Mouse (Mus musculus) inflammation-experienced regulatory T-cells, adult 6 months (primary cell): ENCODE data around the gene Apon. TPM values are rescaled to one million over a fixed set of nuclear protein-coding genes. Genes with fewer than 3 reads are reported as not detected.
A peak's percentile ranks its signal among the peaks of the same experiment; 100 is the strongest.
"Not testable (repeated sequence)": the region's sequence is repeated elsewhere in the genome, so short reads cannot be mapped to it uniquely, and the experiment has no call there.

Source experiments
- ATAC-seq: one replicate; pipeline ENCODE4 v1.8.0; 2017
- polyA plus RNA-seq, 3 experiments: library from polyadenylated mRNA; unstranded; fragments of 100-300 nt; shearing (Covaris generic); gene quantifications; one replicate each; pipeline ENCODE4 v1.2.1; 2017

The Apon gene
- polyA plus RNA-seq, 3 experiments from 2014 or later, result 0.34 TPM; not detected in 2

GRCm38 (mm10) chr10:128236321-128236720 lies 17.6 kb upstream of the Apon start:
- no peak for ATAC-seq

GRCm38 (mm10) chr10:128237807-128238480 lies 16.0 kb upstream of the Apon start:
- no peak for ATAC-seq

DNA sequence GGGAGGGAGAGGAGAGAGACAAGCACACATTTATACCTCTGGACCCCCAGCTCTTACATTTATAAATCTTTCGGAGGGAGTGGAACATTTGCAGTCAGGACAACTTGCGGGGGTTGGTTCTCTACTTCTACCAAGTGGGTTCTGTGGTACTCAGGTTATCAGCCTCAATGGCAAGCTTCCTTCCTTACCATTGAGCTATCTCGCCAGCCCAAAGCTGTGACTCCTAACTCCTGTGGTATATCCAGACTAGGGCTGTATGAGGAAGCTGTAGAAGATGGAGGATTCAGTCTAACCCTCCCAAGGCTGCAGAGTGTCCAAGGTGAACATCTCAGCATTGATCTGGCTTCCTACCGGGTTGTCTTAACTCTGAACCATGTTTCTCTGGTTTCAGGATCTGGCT lies 14.8 kb upstream of the Apon start:
- ATAC-seq, result no peak

- ATAC-seq, result no peak
Measured at GRCm38 (mm10) chr10:128240131-128240530, 13.8 kb upstream of the Apon start.

- ATAC-seq, result no peak
Measured at GRCm38 (mm10) chr10:128243252-128243651, 10.6 kb upstream of the Apon start.

- ATAC-seq, result no peak
Measured at GRCm38 (mm10) chr10:128244121-128244520, 9.8 kb upstream of the Apon start.

GRCm38 (mm10) chr10:128247020-128247732 lies 6.7 kb upstream of the Apon start:
- ATAC-seq, result no peak

- no peak for ATAC-seq
Measured at GRCm38 (mm10) chr10:128250565-128250964, 3.3 kb upstream of the Apon start.

GRCm38 (mm10) chr10:128255925-128256324 lies 2.0 kb downstream of the Apon start:
- ATAC-seq, result no peak

DNA sequence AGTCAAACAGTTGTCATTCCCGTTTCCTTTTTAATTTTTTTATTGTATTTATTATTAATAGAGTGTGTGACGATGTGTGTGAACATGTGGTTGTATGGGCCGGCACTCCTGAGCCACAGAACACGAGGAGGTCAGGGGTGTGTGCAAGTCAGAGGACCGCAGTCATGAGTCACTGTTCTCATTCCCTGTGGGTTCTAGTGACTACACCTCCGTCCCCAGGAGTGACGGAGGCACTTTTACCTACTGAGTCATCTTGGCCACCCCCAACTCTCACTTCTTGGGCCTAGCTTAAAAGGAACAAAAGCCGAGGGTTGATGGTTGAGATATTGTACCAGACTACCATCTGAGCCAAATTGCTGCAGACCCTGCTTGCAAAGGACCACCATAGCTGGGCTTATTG lies 2.4 kb downstream of the Apon start:
- no peak for ATAC-seq

DNA sequence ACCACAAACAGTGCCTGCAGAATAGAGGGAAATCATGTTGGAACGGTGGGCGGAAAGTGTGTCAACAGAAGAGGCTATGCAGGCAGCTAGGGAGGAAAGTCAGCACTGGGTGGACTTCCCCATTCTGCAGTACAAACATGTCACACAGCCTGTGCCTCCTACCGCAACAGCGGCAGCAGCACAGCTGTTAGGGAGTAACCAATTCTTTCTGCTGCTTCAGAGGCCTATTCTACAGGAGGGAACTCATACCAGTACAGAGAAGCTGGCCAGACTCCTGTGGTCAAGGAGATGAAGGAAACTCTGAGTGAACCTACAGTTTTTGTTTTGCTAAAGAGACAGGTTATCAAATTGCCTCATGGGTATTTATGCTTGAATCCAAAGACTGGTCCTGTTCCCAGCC lies 5.1 kb downstream of the Apon start:
- ATAC-seq, result no peak

DNA sequence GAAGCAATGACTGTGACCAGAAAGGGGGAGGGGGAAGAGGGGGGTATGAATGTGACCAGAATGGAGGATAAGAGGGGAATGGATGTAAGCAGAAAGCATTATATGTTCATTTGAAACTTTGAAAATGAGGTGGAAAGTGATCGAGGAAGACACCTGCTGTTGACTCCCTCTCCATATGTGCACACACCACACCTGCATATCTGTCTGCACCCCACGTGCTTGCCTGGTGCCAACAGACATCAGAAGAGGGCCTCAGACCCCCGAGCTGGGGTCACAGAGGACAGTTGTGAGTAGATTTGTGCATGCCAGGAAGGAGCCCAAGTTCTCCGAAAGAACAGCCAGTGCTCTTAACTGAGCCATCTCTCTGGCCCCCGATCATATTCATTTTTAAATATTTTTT lies 6.0 kb downstream of the Apon start:
- ATAC-seq, result no peak

- ATAC-seq, result not testable (repeated sequence)
Measured at GRCm38 (mm10) chr10:128260376-128260775, 6.5 kb downstream of the Apon start.

GRCm38 (mm10) chr10:128262300-128262699 lies 8.4 kb downstream of the Apon start:
- ATAC-seq, result no peak

DNA sequence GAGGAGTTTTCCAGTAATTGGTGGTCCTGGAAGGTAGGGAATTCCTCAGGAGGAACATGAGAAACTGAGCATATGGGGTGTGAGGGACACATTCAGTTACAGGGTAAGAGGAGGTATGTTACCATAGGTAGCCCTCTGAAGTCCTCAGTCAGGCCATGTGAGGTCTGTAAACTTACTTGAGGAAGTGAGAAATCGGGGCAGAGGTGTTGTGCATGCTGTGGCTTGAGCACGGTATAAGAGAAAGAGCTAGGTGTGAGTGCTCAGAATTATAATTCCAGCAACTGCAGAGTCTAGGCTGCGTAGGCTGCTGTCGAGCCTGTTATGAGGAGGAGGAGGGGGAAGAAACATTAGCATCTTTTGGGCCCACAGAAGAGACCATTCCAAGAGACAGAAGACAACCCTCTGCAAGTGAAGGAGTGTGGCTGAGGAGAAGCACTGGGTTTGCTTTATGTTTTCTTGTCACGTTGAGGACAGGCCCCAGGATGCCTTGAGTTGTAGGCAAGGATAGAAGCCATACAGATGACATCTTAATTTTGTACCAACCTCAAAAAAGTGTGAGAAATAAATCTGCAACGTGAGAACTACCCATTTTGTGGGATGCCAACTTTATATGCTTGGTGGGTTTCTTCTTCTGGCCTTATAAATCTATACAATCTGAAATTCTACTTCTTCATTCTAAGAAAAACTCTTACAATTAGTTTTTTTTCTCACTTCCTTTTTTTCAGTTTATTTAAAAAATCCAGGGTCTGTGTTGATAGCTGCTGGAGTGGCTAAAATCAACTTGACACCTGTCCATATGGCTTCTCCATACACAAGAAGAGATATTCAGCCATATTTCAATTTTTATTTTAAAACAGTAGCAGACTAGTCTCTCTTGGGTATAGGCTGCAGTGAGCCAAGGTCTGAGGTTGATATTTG lies 9.8 kb downstream of the Apon start:
- no peak for ATAC-seq

- ATAC-seq, result no peak
Measured at GRCm38 (mm10) chr10:128268371-128268770, 14.5 kb downstream of the Apon start, which contains the start of gene Apof. Apof (plus strand) TSS chr10:128268671.

- ATAC-seq, result no peak
Measured at GRCm38 (mm10) chr10:128269206-128269910, 15.5 kb downstream of the Apon start.

DNA sequence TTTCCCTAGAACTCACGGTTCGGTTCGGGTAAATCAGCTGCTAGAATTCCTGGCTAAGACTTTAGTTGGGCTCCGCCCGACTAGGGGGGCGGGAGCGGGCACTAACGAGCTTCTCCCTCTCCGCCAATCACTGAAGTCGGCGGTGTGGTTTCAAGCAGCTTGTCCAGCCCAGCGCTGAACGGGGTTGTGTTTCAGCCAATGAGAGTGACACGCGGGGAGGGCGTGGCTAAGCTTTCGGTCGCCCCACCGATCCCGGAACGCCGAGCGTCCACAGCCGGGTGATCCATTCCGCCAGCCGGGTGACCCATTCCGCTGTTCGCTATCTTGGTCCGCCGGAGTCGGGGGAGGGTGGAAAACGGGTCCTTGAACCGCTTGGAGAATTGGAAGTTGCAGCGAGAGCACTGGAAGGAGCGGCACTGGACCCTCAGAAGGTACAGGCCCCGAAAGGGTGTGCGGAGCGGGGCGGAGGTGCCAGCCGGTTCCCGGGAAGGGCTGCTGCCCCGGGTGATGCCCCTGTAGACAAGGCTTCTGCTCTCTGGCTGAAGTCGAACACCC lies 16.5 kb downstream of the Apon start, which contains the start of gene Stat2:
Gene Stat2 (plus strand): TSS at position 273 of the 555 bp plus-strand sequence.
- ATAC-seq, result peak; percentile 100

DNA sequence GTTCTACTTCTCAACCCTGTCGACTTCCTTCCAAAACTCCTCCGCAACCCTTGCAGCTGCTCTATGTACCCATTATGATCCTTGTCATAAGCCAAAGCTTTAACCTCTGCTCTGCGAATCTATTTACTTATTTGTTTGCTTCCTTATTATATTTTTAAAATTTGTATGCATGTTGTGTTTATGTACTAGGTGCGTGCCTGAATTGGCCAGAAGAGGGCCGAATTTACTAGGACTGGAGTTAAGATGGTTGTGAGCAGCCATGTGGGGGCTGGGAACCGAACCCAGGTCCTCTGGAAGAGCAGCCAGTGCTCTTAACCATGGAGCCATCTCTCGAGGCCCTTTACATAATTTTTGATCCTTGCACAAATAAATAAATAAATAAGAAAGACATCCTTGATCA lies 17.0 kb downstream of the Apon start:
- no peak for ATAC-seq

GRCm38 (mm10) chr10:128271883-128272282 lies 18.0 kb downstream of the Apon start:
- ATAC-seq, result no peak

GRCm38 (mm10) chr10:128272819-128273439 lies 19.0 kb downstream of the Apon start:
- not testable (repeated sequence) for ATAC-seq

DNA sequence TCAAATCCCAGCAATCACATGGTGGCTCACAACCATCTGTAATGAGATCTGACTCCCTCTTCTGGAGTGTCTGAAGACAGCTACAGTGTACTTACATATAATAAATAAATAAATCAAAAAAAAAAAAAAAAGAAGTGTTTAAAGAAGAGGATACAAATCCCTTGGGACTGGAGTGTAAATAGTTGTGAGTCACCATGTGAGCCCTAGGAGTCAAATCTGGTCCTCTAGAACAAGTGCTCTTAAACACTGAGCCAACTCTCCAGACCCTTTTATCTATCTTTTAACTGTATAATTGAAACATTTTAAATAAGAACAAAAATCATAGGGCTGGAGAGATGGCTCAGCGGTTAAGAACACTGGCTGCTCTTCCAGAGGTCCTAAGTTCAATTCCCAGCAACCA lies 21.5 kb downstream of the Apon start:
- ATAC-seq, result not testable (repeated sequence)
